ENCODE assay signal across 10 mouse cellular contexts in genomic region chr10:67204652-67205407, GRCm38 (mm10).
A peak's percentile ranks its signal among the peaks of the same experiment; 100 is the strongest.
DNase-seq lines count a peak whose midpoint lies in the region; TF ChIP-seq lines count a peak whose summit lies in the region.
"Had no signal": no experiment of that assay in that cellular context is flagged by ENCODE, and none has a peak within 500 bp of the region (broad histone marks: within the 10 kb centered on the region; RNA-seq: fewer than 3 reads in every experiment).

No protein-coding gene starts in this region.

- H3K9me3 ChIP-seq in heart, embryonic 10.5 days = no peaks in the 10 kb centered on the region
- no peaks in the 10 kb centered on the region for H3K9me3 ChIP-seq in CH12.LX (replicated peaks; ENCODE audit: low read length)
- H3K9me3 ChIP-seq in megakaryocyte, embryonic 14.5 days = no peaks in the 10 kb centered on the region

- TF ChIP-seq POLR2A in CH12.LX (IDR thresholded peaks at IDR 0.05; ENCODE audit: low read depth, low read length) = no peak

- no peak overlapping the region for H3K27ac ChIP-seq in heart, embryonic 10.5 days
- peak overlapping the region; percentile 17; the same call in 1 of the 2 replicates for H3K27ac ChIP-seq in CH12.LX (ENCODE audit: insufficient read depth, low read depth)

- H3K36me3 ChIP-seq in heart, embryonic 10.5 days = peaks cover 2% of the 10 kb centered on the region; the same call in 1 of the 2 replicates
- peaks cover 12 to 46% of the 10 kb centered on the region in 2 experiments for H3K36me3 ChIP-seq in CH12.LX (replicated peaks in 1 of 2; ENCODE audit: control insufficient read depth in 1 of 2, insufficient read depth in 1 of 2, low read length in 1 of 2)
- peaks cover 7% of the 10 kb centered on the region for H3K36me3 ChIP-seq in megakaryocyte, embryonic 14.5 days (replicated peaks; ENCODE audit: low read length)

- peaks cover 86% of the 10 kb centered on the region for H3K79me2 ChIP-seq in CH12.LX (replicated peaks; ENCODE audit: control insufficient read depth, extremely low read depth, insufficient read depth, poor library complexity, severe bottlenecking)

- H3K9ac ChIP-seq in CH12.LX (ENCODE audit: insufficient read depth, low read depth) = no peak overlapping the region
- H3K9ac ChIP-seq: lung, embryonic 14.5 days had no signal

- peak; percentile 44 for DNase-seq in heart, adult 8-10 months (ENCODE audit: low spot score)
- DNase-seq in heart, embryonic 10.5 days (ENCODE audit: low spot score) = no peak
- DNase-seq in CH12.LX (ENCODE audit: extremely low read depth) = no peak
- DNase-seq in kidney, postnatal 10 days = peak; percentile 43
- DNase-seq in cerebellum, adult 18-20 months = no peak
- no peak for DNase-seq in urinary bladder, postnatal 25 days (ENCODE audit: low spot score)
- DNase-seq in ovary, postnatal 10 days (ENCODE audit: low spot score) = no peak
- DNase-seq: cerebellum, postnatal 36 days; lung, embryonic 14.5 days had no signal

- H3K4me2 ChIP-seq in CH12.LX (ENCODE audit: insufficient read depth, low read depth, poor library complexity, severe bottlenecking) = no peak overlapping the region
- H3K4me2 ChIP-seq: lung, embryonic 14.5 days had no signal

- 76% methylated on average over 11 of the region's 11 CpGs for WGBS in heart, embryonic 10.5 days

- in situ Hi-C loops in CH12.LX (cut with MboI; ENCODE audit: low pct_ligation_motif_present, low pct_unique_long_range_greater_than_20kb, low sequenced_read_pairs) = no loop called here

- H3K4me1 ChIP-seq in heart, embryonic 10.5 days = no peaks in the 10 kb centered on the region; the same call in 1 of the 2 replicates
- peaks cover 15 to 84% of the 10 kb centered on the region in 2 experiments for H3K4me1 ChIP-seq in CH12.LX (ENCODE audit: control insufficient read depth in 1 of 2, insufficient read depth in 2 of 2)
- H3K4me1 ChIP-seq in megakaryocyte, embryonic 14.5 days = peaks cover 94% of the 10 kb centered on the region

- TF ChIP-seq EP300 in CH12.LX (IDR thresholded peaks at IDR 0.05; ENCODE audit: low read length) = no peak

- no peak for TF ChIP-seq RAD21 in CH12.LX (IDR thresholded peaks at IDR 0.05; ENCODE audit: low read depth, low read length)

- TF ChIP-seq CTCF in CH12.LX (conservative IDR thresholded peaks at IDR 0.05 in 1 of 2, IDR thresholded peaks at IDR 0.05 in 1 of 2; ENCODE audit: low read depth in 2 of 2, low read length in 2 of 2) = no peak

- no peaks in the 10 kb centered on the region for H3K27me3 ChIP-seq in heart, embryonic 10.5 days (ENCODE audit: insufficient read depth, poor library complexity, severe bottlenecking)
- H3K27me3 ChIP-seq in CH12.LX (replicated peaks) = no peaks in the 10 kb centered on the region
- no peaks in the 10 kb centered on the region for H3K27me3 ChIP-seq in megakaryocyte, embryonic 14.5 days (replicated peaks)

- H3K4me3 ChIP-seq in heart, embryonic 10.5 days = no peak overlapping the region
- H3K4me3 ChIP-seq in CH12.LX (replicated peaks in 1 of 3; ENCODE audit: low read depth in 2 of 3, low read length in 2 of 3, poor library complexity in 1 of 3) = no peak overlapping the region
- H3K4me3 ChIP-seq in megakaryocyte, embryonic 14.5 days (replicated peaks) = peak overlapping the region; percentile 91

- dilution Hi-C loops in CH12.LX (cut with MboI; ENCODE audit: extremely low pct_ligation_motif_present, extremely low pct_unique_long_range_greater_than_20kb, low sequenced_read_pairs) = no loop called here

TF ChIP-seq in CH12.LX, 34 proteins besides CTCF, POLR2A, EP300 and RAD21:
- TF ChIP-seq SMC3 (IDR thresholded peaks at IDR 0.05; ENCODE audit: low read depth, low read length) (no peak), MEF2A (IDR thresholded peaks at IDR 0.05; ENCODE audit: borderline replicate concordance, low read depth, low read length) (0 out of 2 replicates have a peak, but pooled peaks have one; percentile 36)

Comparison
In these comparisons a context has a peak if more than half of its experiments do, and no peak if none do; other contexts are left out.
1. DNase-seq: peak in heart, adult 8-10 months (single experiment) and kidney, postnatal 10 days (single experiment); none in heart, embryonic 10.5 days (single experiment), CH12.LX (single experiment), cerebellum, adult 18-20 months (0 of 2), urinary bladder, postnatal 25 days (single experiment) and ovary, postnatal 10 days (single experiment).